Mouse (Mus musculus) thymus, adult 2 months (tissue): ENCODE results near the gene H13.

Experiments used
- CTCF ChIP-seq: fragments of 200-500 bp; IDR thresholded peaks from 2 replicates; pipeline ENCODE4 v1.5.1; 2012; ENCODE audit warnings: mild to moderate bottlenecking, control low read depth, low read length, moderate library complexity, borderline replicate concordance; ENCODE audit not compliant: control insufficient read depth, poor library complexity, insufficient read depth; ENCODE audit errors: extremely low read depth
- POLR2A ChIP-seq: fragments of 200-500 bp; IDR thresholded peaks from 2 replicates; pipeline ENCODE4 v1.6.1; 2012; ENCODE audit warnings: mild to moderate bottlenecking, low read length, control low read depth, moderate library complexity; ENCODE audit not compliant: control insufficient read depth, poor library complexity, insufficient read depth; ENCODE audit errors: extremely low read depth

DNA sequence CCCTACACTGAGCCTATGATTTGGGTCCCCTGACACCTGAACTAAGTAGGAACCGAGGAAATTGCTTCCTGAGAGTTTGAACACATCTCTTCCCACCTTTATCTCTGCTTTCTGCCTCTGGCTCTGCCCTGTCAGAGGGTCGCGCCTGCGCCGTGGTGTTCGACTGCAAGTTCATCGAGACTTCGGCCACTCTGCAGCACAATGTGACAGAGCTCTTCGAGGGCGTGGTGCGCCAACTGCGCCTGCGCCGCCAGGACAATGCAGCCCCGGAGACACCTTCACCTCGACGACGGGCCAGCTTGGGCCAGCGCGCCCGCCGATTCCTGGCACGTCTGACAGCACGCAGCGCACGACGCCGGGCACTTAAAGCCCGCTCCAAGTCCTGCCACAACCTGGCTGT lies 35.0 kb upstream of the H13 start:
- TF ChIP-seq POLR2A (no peak), CTCF (no peak)
